Mouse (Mus musculus): ENCODE measurements around the gene Slc6a5. TPM values are rescaled to one million over a fixed set of nuclear protein-coding genes. Genes with fewer than 3 reads are reported as not detected.
A peak's percentile ranks its signal among the peaks of the same experiment; 100 is the strongest.

The Slc6a5 gene
- total and polyA plus RNA-seq, 3 experiments, result 0.02 TPM; not detected in 2

GRCm38 (mm10) chr7:49953546-49954181, 43.7 kb downstream of the Slc6a5 start:
- Histone ChIP-seq H3K4me3 (no peak overlapping the region), H3K79me2 (replicated peaks; ENCODE audit: control insufficient read depth, insufficient read depth, low read length) (no peaks in the 10 kb centered on the region), H3K27ac (no peak overlapping the region), H3K36me3 (ENCODE audit: control insufficient read depth, insufficient read depth, low read length) (no peaks in the 10 kb centered on the region), H3K9ac (ENCODE audit: low read depth, low read length) (no peak overlapping the region), H3K4me1 (ENCODE audit: control insufficient read depth, insufficient read depth, low read length) (no peaks in the 10 kb centered on the region), H3K27me3 (ENCODE audit: control insufficient read depth, insufficient read depth, low read length) (no peaks in the 10 kb centered on the region)
- no peak for DNase-seq
- WGBS, result 60% methylated on average over 4 of the region's 4 CpGs
- TF ChIP-seq CTCF (IDR thresholded peaks at IDR 0.05) (peak; percentile 73), EP300 (IDR thresholded peaks at IDR 0.05; ENCODE audit: insufficient read depth, low read depth, low read length) (no peak), POLR2A (IDR thresholded peaks at IDR 0.05; ENCODE audit: insufficient read depth, low read depth, low read length) (no peak)
- intact Hi-C loops (cut with DNase I), result loop anchor here (5.0 kb wide), 1 partner anchor 534 kb away; no protein-coding TSS in a partner anchor

GRCm38 (mm10) chr7:49954834-49955233, 44.9 kb downstream of the Slc6a5 start:
- Histone ChIP-seq H3K27ac (no peak overlapping the region), H3K79me2 (replicated peaks; ENCODE audit: control insufficient read depth, insufficient read depth, low read length) (no peaks in the 10 kb centered on the region), H3K4me3 (no peak overlapping the region), H3K36me3 (ENCODE audit: control insufficient read depth, insufficient read depth, low read length) (no peaks in the 10 kb centered on the region), H3K27me3 (ENCODE audit: control insufficient read depth, insufficient read depth, low read length) (no peaks in the 10 kb centered on the region), H3K9ac (ENCODE audit: low read depth, low read length) (no peak overlapping the region), H3K4me1 (ENCODE audit: control insufficient read depth, insufficient read depth, low read length) (no peaks in the 10 kb centered on the region)
- intact Hi-C loops (cut with DNase I), result loop anchor here (5.0 kb wide), 1 partner anchor 532 kb away; no protein-coding TSS in a partner anchor
- no peak for DNase-seq
- no peak for TF ChIP-seq POLR2A (IDR thresholded peaks at IDR 0.05; ENCODE audit: insufficient read depth, low read depth, low read length)
- no peak for TF ChIP-seq CTCF (IDR thresholded peaks at IDR 0.05)
- no peak for TF ChIP-seq EP300 (IDR thresholded peaks at IDR 0.05; ENCODE audit: insufficient read depth, low read depth, low read length)
- 71% methylated on average over 7 of the region's 7 CpGs for WGBS

GRCm38 (mm10) chr7:49957142-49957541, 47.2 kb downstream of the Slc6a5 start:
- 60% methylated on average over 3 of the region's 3 CpGs for WGBS
- Histone ChIP-seq H3K4me1 (ENCODE audit: control insufficient read depth, insufficient read depth, low read length) (no peaks in the 10 kb centered on the region), H3K36me3 (ENCODE audit: control insufficient read depth, insufficient read depth, low read length) (no peaks in the 10 kb centered on the region), H3K79me2 (replicated peaks; ENCODE audit: control insufficient read depth, insufficient read depth, low read length) (no peaks in the 10 kb centered on the region), H3K27me3 (ENCODE audit: control insufficient read depth, insufficient read depth, low read length) (no peaks in the 10 kb centered on the region), H3K27ac (no peak overlapping the region), H3K9ac (ENCODE audit: low read depth, low read length) (no peak overlapping the region), H3K4me3 (no peak overlapping the region)
- no peak for DNase-seq
- intact Hi-C loops (cut with DNase I), result no loop called here
- TF ChIP-seq POLR2A (IDR thresholded peaks at IDR 0.05; ENCODE audit: insufficient read depth, low read depth, low read length) (no peak), CTCF (IDR thresholded peaks at IDR 0.05) (no peak), EP300 (IDR thresholded peaks at IDR 0.05; ENCODE audit: insufficient read depth, low read depth, low read length) (no peak)

- DNase-seq, result no peak
- 80% methylated on average over 2 of the region's 2 CpGs for WGBS
- no peaks in the 10 kb centered on the region for H3K36me3 ChIP-seq (ENCODE audit: control insufficient read depth, insufficient read depth, low read length)
- intact Hi-C loops (cut with DNase I), result no loop called here
- H3K79me2 ChIP-seq (replicated peaks; ENCODE audit: control insufficient read depth, insufficient read depth, low read length), result no peaks in the 10 kb centered on the region
- no peak overlapping the region for H3K9ac ChIP-seq (ENCODE audit: low read depth, low read length)
- no peak for TF ChIP-seq POLR2A (IDR thresholded peaks at IDR 0.05; ENCODE audit: insufficient read depth, low read depth, low read length)
- no peak for TF ChIP-seq CTCF (IDR thresholded peaks at IDR 0.05)
- no peak for TF ChIP-seq EP300 (IDR thresholded peaks at IDR 0.05; ENCODE audit: insufficient read depth, low read depth, low read length)
- no peak overlapping the region for H3K4me3 ChIP-seq
- no peaks in the 10 kb centered on the region for H3K27me3 ChIP-seq (ENCODE audit: control insufficient read depth, insufficient read depth, low read length)
- H3K4me1 ChIP-seq (ENCODE audit: control insufficient read depth, insufficient read depth, low read length), result no peaks in the 10 kb centered on the region
- H3K27ac ChIP-seq, result no peak overlapping the region
Measured at GRCm38 (mm10) chr7:49963764-49964163, 53.8 kb downstream of the Slc6a5 start.

- Histone ChIP-seq H3K36me3 (ENCODE audit: control insufficient read depth, insufficient read depth, low read length) (no peaks in the 10 kb centered on the region), H3K27ac (no peak overlapping the region), H3K4me3 (no peak overlapping the region), H3K9ac (ENCODE audit: low read depth, low read length) (no peak overlapping the region), H3K27me3 (ENCODE audit: control insufficient read depth, insufficient read depth, low read length) (0 out of 2 replicates have a peak, but pooled peaks cover 3% of the 10 kb centered on the region), H3K4me1 (ENCODE audit: control insufficient read depth, insufficient read depth, low read length) (no peaks in the 10 kb centered on the region), H3K79me2 (replicated peaks; ENCODE audit: control insufficient read depth, insufficient read depth, low read length) (no peaks in the 10 kb centered on the region)
- intact Hi-C loops (cut with DNase I), result no loop called here
- no peak for DNase-seq
- 39% methylated on average over 4 of the region's 4 CpGs for WGBS
- TF ChIP-seq EP300 (IDR thresholded peaks at IDR 0.05; ENCODE audit: insufficient read depth, low read depth, low read length) (no peak), CTCF (IDR thresholded peaks at IDR 0.05) (no peak), POLR2A (IDR thresholded peaks at IDR 0.05; ENCODE audit: insufficient read depth, low read depth, low read length) (no peak)
Measured at GRCm38 (mm10) chr7:49969516-49969915, 59.6 kb downstream of the Slc6a5 start.

- no peaks in the 10 kb centered on the region for H3K36me3 ChIP-seq (ENCODE audit: control insufficient read depth, insufficient read depth, low read length)
- no peak within 1 kb of the TSS for H3K9ac ChIP-seq (ENCODE audit: low read depth, low read length)
- no peaks in the 10 kb centered on the region for H3K79me2 ChIP-seq (replicated peaks; ENCODE audit: control insufficient read depth, insufficient read depth, low read length)
- no peak within 1 kb of the TSS for H3K4me3 ChIP-seq
- H3K4me1 ChIP-seq (ENCODE audit: control insufficient read depth, insufficient read depth, low read length), result no peaks in the 10 kb centered on the region
- H3K27me3 ChIP-seq (ENCODE audit: control insufficient read depth, insufficient read depth, low read length), result peaks cover 18% of the 10 kb centered on the region
- DNase-seq, result no peak
- under 1% methylated on average over 51 of the region's 52 CpGs for WGBS
- TF ChIP-seq POLR2A (IDR thresholded peaks at IDR 0.05; ENCODE audit: insufficient read depth, low read depth, low read length), result no peak
- TF ChIP-seq CTCF (IDR thresholded peaks at IDR 0.05), result no peak
- no peak for TF ChIP-seq EP300 (IDR thresholded peaks at IDR 0.05; ENCODE audit: insufficient read depth, low read depth, low read length)
- no peak within 1 kb of the TSS for H3K27ac ChIP-seq
- intact Hi-C loops (cut with DNase I), result no loop called here
Measured at GRCm38 (mm10) chr7:49974841-49975440, 65.0 kb downstream of the Slc6a5 start, which contains the start of gene Nell1. Gene Nell1 (plus strand): TSS chr7:49974864.
